Mouse (Mus musculus) regulatory T cell (primary cell): ENCODE measurements around the gene Itsn2.
"Not testable (repeated sequence)": the region's sequence is repeated elsewhere in the genome, so short reads cannot be mapped to it uniquely, and the experiment has no call there.

ENCODE experiments used
- in situ Hi-C: fragments of 300-600 bp; cut with MboI, MseI; formaldehyde crosslinking; loops from one replicate; pipeline ENCODE4 v1.15.1; 2025; ENCODE audit warnings: high pct_unique_total_duplicates

The Itsn2 gene

GRCm38 (mm10) chr12:4708296-4708695, 115.9 kb downstream of the Itsn2 start:
- in situ Hi-C loops: no loop called here

GRCm38 (mm10) chr12:4708881-4709604, 116.6 kb downstream of the Itsn2 start:
- in situ Hi-C loops: no loop called here

GRCm38 (mm10) chr12:4709926-4710325, 117.5 kb downstream of the Itsn2 start:
- in situ Hi-C loops: no loop called here

GRCm38 (mm10) chr12:4713361-4713760, 120.9 kb downstream of the Itsn2 start:
- in situ Hi-C loops: no loop called here

GRCm38 (mm10) chr12:4715606-4716005, 123.2 kb downstream of the Itsn2 start:
- in situ Hi-C loops: no loop called here

- in situ Hi-C loops: no loop called here
Observed at GRCm38 (mm10) chr12:4717417-4717816, 125.0 kb downstream of the Itsn2 start.

- in situ Hi-C loops: no loop called here
Observed at GRCm38 (mm10) chr12:4719066-4719761, 126.8 kb downstream of the Itsn2 start.

GRCm38 (mm10) chr12:4719762-4720754, 127.6 kb downstream of the Itsn2 start:
- in situ Hi-C loops: no loop called here

- in situ Hi-C loops: no loop called here
Observed at GRCm38 (mm10) chr12:4729165-4729564, 136.7 kb downstream of the Itsn2 start.

GRCm38 (mm10) chr12:4731629-4732028, 139.2 kb downstream of the Itsn2 start:
- in situ Hi-C loops: no loop called here

GRCm38 (mm10) chr12:4732332-4732731, 139.9 kb downstream of the Itsn2 start:
- in situ Hi-C loops: no loop called here

GRCm38 (mm10) chr12:4738031-4738576, 145.7 kb downstream of the Itsn2 start, which contains the start of gene Fam228a:
Gene Fam228a (minus strand): TSS chr12:4738430.
- in situ Hi-C loops: no loop called here

GRCm38 (mm10) chr12:4740823-4741222, 148.4 kb downstream of the Itsn2 start:
- in situ Hi-C loops: no loop called here

- in situ Hi-C loops: no loop called here
Observed at GRCm38 (mm10) chr12:4742183-4742582, 149.7 kb downstream of the Itsn2 start.

- in situ Hi-C loops: no loop called here
Observed at GRCm38 (mm10) chr12:4744486-4744885, 152.0 kb downstream of the Itsn2 start.

- in situ Hi-C loops: not testable (repeated sequence)
Observed at GRCm38 (mm10) chr12:4754451-4754850, 162.0 kb downstream of the Itsn2 start.

- in situ Hi-C loops: no loop called here
Observed at GRCm38 (mm10) chr12:4757060-4757459, 164.6 kb downstream of the Itsn2 start.
